Comparison of ENCODE assay signal across 10 mouse cellular contexts in genomic region chr11:77808051-77808465, GRCm38 (mm10). TPM values are rescaled to one million over a fixed set of nuclear protein-coding genes. Genes with fewer than 3 reads are reported as not detected.
DNase-seq lines count a peak whose midpoint lies in the region; ATAC-seq and TF ChIP-seq lines count a peak whose summit lies in the region.
"Had no signal": no experiment of that assay in that cellular context is flagged by ENCODE, and none has a peak within 500 bp of the region (broad histone marks: within the 10 kb centered on the region; RNA-seq: fewer than 3 reads in every experiment).

No protein-coding gene starts in this region.

- peaks cover 29% of the 10 kb centered on the region; the same call in 1 of the 2 replicates for H3K4me1 ChIP-seq in hindbrain, embryonic 14.5 days (replicated peaks; ENCODE audit: control insufficient read depth, insufficient read depth, low read length)

- H3K79me3 ChIP-seq in C2C12 (ENCODE audit: low read depth): peaks cover 27% of the 10 kb centered on the region

- peak overlapping the region; percentile 18; the same call in 1 of the 2 replicates for H3K9ac ChIP-seq in hindbrain, embryonic 14.5 days
- H3K9ac ChIP-seq: hindbrain, embryonic 15.5 days had no signal

- DNase-seq in gastrocnemius, adult 2 months: peak; percentile 71
- DNase-seq in gastrocnemius, adult 8-10 months (ENCODE audit: low spot score in 2 of 2): no peak
- peak; percentile 54 for DNase-seq in ZHBTc4 (ENCODE audit: low read depth, low spot score)
- DNase-seq in hindbrain, embryonic 14.5 days (ENCODE audit: low spot score): no peak
- no peak for DNase-seq in spleen, postnatal 36 days (ENCODE audit: low spot score in 2 of 2)
- DNase-seq in B cell, adult 2 months: no peak
- DNase-seq in urinary bladder, postnatal 36 days (ENCODE audit: low spot score in 2 of 2): no peak
- DNase-seq: embryo, embryonic 11 days had no signal

- intact Hi-C loops in gastrocnemius, adult 2 months (cut with DNase I): no loop called here

- H3K79me2 ChIP-seq in C2C12 (ENCODE audit: control insufficient read depth, insufficient read depth): peaks cover 93% of the 10 kb centered on the region

- H3K4me2 ChIP-seq in hindbrain, embryonic 14.5 days (replicated peaks): no peak overlapping the region
- H3K4me2 ChIP-seq: hindbrain, embryonic 15.5 days had no signal

- H3K4me3 ChIP-seq in gastrocnemius, adult 2 months: peak overlapping the region; percentile 58
- no peak overlapping the region for H3K4me3 ChIP-seq in C2C12 (ENCODE audit: insufficient read depth, poor library complexity, severe bottlenecking)
- no peak overlapping the region for H3K4me3 ChIP-seq in hindbrain, embryonic 14.5 days (replicated peaks; ENCODE audit: low read length)
- H3K4me3 ChIP-seq: hindbrain, embryonic 15.5 days had no signal

- peak overlapping the region; percentile 92 for H3K27ac ChIP-seq in gastrocnemius, adult 2 months
- no peak overlapping the region for H3K27ac ChIP-seq in hindbrain, embryonic 14.5 days
- H3K27ac ChIP-seq: hindbrain, embryonic 15.5 days had no signal

- no peaks in the 10 kb centered on the region for H3K27me3 ChIP-seq in C2C12 (ENCODE audit: control insufficient read depth, insufficient read depth, insufficient read length)
- H3K27me3 ChIP-seq in hindbrain, embryonic 14.5 days (ENCODE audit: control insufficient read depth, insufficient read depth, low read length): no peaks in the 10 kb centered on the region
- H3K27me3 ChIP-seq: hindbrain, embryonic 15.5 days had no signal

- peak overlapping the region; percentile 51 for H3ac ChIP-seq in C2C12 (ENCODE audit: control insufficient read depth, insufficient read length, low read depth)

- TF ChIP-seq CTCF in gastrocnemius, adult 2 months (IDR thresholded peaks at IDR 0.05): no peak
- TF ChIP-seq CTCF in C2C12 (IDR thresholded peaks at IDR 0.05; ENCODE audit: control insufficient read depth, insufficient read depth, insufficient read length): no peak

- no peaks in the 10 kb centered on the region for H3K9me3 ChIP-seq in hindbrain, embryonic 14.5 days (ENCODE audit: control insufficient read depth, low read length)
- H3K9me3 ChIP-seq: hindbrain, embryonic 15.5 days had no signal

- no peak for ATAC-seq in hindbrain, embryonic 14.5 days (ENCODE audit: low FRiP score)

- 32% methylated on average over 5 of the region's 5 CpGs for WGBS in hindbrain, embryonic 14.5 days

- peaks cover 7% of the 10 kb centered on the region for H3K36me3 ChIP-seq in C2C12 (ENCODE audit: control insufficient read depth, insufficient read depth)
- H3K36me3 ChIP-seq in hindbrain, embryonic 14.5 days (replicated peaks; ENCODE audit: control insufficient read depth, insufficient read depth): 0 out of 2 replicates have a peak, but pooled peaks cover 9% of the 10 kb centered on the region
- H3K36me3 ChIP-seq: hindbrain, embryonic 15.5 days had no signal

TF ChIP-seq in C2C12, 6 proteins besides CTCF, POLR2A, EP300 and RAD21:
- TF ChIP-seq USF1 (IDR thresholded peaks at IDR 0.05; ENCODE audit: low read depth) (no peak), MAX (IDR thresholded peaks at IDR 0.05) (no peak), MYOD1 (IDR thresholded peaks at IDR 0.05; ENCODE audit: control insufficient read depth, insufficient read length, low read depth) (no peak), MYOG (IDR thresholded peaks at IDR 0.05; ENCODE audit: control insufficient read depth, extremely low read depth, insufficient read length) (no peak)
TF ChIP-seq in C2C12: peak in this region for 0.

RNA-seq across cellular contexts. Expression of gene Gm10277, which starts 20.5 kb away (rescaled TPM):
- total RNA-seq in gastrocnemius, adult 2 months (2021): not detected
- total RNA-seq in gastrocnemius, adult 8-10 months (2022): not detected
- 0.33 TPM for polyA plus RNA-seq in C2C12 (2012; fragmentation: generic; extraction: Trizol)
- 0.69 and 1.4 TPM in 2 replicates for polyA plus RNA-seq in hindbrain, embryonic 14.5 days (2014; fragmentation: Nextera tagmentation; extraction: Ambion mirVana)

RNA-seq across cellular contexts. Expression of gene Myo18a, which starts 45.0 kb away (rescaled TPM):
- total RNA-seq in gastrocnemius, adult 2 months (2021): 100 to 1,000 TPM; 345 to 399 TPM
- 100 to 1,000 TPM; 309 to 400 (median 330) TPM for total RNA-seq in gastrocnemius, adult 8-10 months (2022)
- polyA plus RNA-seq in C2C12 (2012; fragmentation: generic; extraction: Trizol): 57.0 TPM
- polyA plus RNA-seq in hindbrain, embryonic 14.5 days (2014; fragmentation: Nextera tagmentation; extraction: Ambion mirVana): 42.1 and 43.7 TPM in 2 replicates

Comparison
In these comparisons a context has a peak if more than half of its experiments do, and no peak if none do; other contexts are left out.
1. DNase-seq: peak in gastrocnemius, adult 2 months (single experiment) and ZHBTc4 (single experiment); none in gastrocnemius, adult 8-10 months (0 of 2), hindbrain, embryonic 14.5 days (single experiment), spleen, postnatal 36 days (0 of 2), B cell, adult 2 months (0 of 2) and urinary bladder, postnatal 36 days (0 of 2).